Mouse (Mus musculus): ENCODE results near the gene Lrch1.

The Lrch1 gene

DNA sequence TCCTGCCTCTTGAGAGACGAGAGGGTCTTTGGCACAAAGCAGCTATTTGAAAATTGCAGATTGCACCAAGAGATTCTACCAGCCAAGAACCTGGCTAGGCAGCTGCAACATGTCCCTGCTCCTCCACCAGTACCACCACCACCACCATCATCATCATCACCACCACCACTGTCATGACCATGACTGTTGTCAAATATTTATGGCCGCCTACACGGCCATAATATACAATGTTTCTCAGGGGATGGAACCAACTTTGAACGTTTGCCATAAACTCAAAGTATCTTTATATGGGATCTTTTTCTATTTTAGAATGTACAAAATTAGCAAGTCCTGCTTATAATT lies 93.9 kb downstream of the Lrch1 start:
- Histone ChIP-seq H3K9me3 (ENCODE audit: low read length) (peaks cover 12% of the 10 kb centered on the region), H3K27me3 (ENCODE audit: insufficient read depth, low read length) (no peaks in the 10 kb centered on the region), H3K4me1 (replicated peaks; ENCODE audit: low read depth, low read length) (peaks cover 8% of the 10 kb centered on the region), H3K4me3 (replicated peaks; ENCODE audit: low read length) (no peak overlapping the region), H3K36me3 (ENCODE audit: insufficient read depth, low read length) (peaks cover 9% of the 10 kb centered on the region; the same call in 1 of the 2 replicates)
- TF ChIP-seq POU5F1 (IDR thresholded peaks at IDR 0.05; ENCODE audit: borderline replicate concordance, low read length) = no peak
- no peak for TF ChIP-seq CTCF (conservative IDR thresholded peaks at IDR 0.05; ENCODE audit: low read length)

DNA sequence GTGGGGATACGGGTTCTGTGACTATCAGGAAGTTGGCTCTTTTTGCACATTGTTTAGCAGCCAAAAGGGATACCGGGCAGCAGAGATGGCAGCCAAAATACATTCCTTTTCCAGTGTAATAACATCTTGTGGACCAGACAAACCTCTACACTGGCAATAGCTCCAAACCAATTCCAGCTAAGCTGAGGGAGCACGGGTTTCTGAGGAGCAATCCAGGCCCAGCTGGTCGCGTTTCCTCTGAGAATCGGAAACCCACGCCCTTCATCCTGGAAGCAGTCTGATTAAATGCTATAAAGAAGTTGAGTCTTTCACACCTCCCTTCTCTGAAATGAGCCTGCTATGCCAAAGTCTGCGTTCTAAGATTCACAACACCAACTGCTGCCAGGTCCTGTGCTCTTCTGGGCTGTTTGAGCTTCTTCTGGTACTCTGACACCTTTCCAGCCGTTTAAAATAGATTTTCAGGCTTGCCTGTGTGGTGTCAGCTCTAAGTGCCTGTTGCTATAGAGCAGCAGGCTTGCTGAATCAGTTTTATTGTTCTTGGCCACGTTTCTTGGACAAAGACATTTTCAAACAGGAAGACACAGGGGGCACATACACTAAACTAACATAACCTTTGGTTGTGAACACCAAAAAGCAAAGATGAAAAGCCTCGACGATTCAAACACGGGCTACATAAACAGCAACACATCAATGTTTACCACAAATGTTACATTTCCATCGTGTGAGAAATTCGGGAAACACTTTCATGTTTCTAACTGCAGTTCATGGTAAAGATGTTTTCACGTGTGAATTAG lies 94.5 kb downstream of the Lrch1 start:
- TF ChIP-seq NANOG (IDR thresholded peaks at IDR 0.05; ENCODE audit: borderline replicate concordance, low read length) (no peak), CTCF (conservative IDR thresholded peaks at IDR 0.05; ENCODE audit: low read length) (no peak), POU5F1 (IDR thresholded peaks at IDR 0.05; ENCODE audit: borderline replicate concordance, low read length) (no peak)
- Histone ChIP-seq H3K36me3 (ENCODE audit: insufficient read depth, low read length) (peaks cover 9% of the 10 kb centered on the region; the same call in 1 of the 2 replicates), H3K9me3 (ENCODE audit: low read length) (peaks cover 18% of the 10 kb centered on the region), H3K4me1 (replicated peaks; ENCODE audit: low read depth, low read length) (peaks cover 8% of the 10 kb centered on the region), H3K4me3 (replicated peaks; ENCODE audit: low read length) (no peak overlapping the region), H3K27me3 (ENCODE audit: insufficient read depth, low read length) (no peaks in the 10 kb centered on the region)

DNA sequence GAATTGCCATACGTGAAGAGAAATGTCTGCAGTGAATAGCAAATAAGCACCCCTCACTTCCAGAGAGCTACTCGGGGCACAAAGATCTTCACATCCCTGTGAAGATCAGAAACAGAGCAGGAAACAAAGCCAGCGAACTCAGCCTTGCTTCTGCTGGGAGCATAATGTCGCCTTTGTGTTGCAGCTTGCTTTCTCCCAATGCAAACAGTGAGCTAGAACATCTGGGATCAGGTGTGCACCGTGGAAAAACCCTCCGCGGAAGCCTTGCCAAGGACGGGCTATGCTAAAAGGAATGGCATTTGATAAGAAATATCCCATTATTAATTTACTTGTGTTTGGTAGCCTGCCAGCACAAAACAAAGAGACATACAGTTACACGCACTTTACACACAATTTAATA lies 95.8 kb downstream of the Lrch1 start:
- H3K36me3 ChIP-seq (ENCODE audit: insufficient read depth, low read length) = peaks cover 9% of the 10 kb centered on the region; the same call in 1 of the 2 replicates
- no peaks in the 10 kb centered on the region for H3K27me3 ChIP-seq (ENCODE audit: insufficient read depth, low read length)
- no peak overlapping the region for H3K4me3 ChIP-seq (replicated peaks; ENCODE audit: low read length)
- H3K9me3 ChIP-seq (ENCODE audit: low read length) = peaks cover 21% of the 10 kb centered on the region
- no peak for TF ChIP-seq NANOG (IDR thresholded peaks at IDR 0.05; ENCODE audit: borderline replicate concordance, low read length)
- no peak for TF ChIP-seq POU5F1 (IDR thresholded peaks at IDR 0.05; ENCODE audit: borderline replicate concordance, low read length)
- TF ChIP-seq CTCF (conservative IDR thresholded peaks at IDR 0.05; ENCODE audit: low read length) = no peak
- peaks cover 8% of the 10 kb centered on the region for H3K4me1 ChIP-seq (replicated peaks; ENCODE audit: low read depth, low read length)

DNA sequence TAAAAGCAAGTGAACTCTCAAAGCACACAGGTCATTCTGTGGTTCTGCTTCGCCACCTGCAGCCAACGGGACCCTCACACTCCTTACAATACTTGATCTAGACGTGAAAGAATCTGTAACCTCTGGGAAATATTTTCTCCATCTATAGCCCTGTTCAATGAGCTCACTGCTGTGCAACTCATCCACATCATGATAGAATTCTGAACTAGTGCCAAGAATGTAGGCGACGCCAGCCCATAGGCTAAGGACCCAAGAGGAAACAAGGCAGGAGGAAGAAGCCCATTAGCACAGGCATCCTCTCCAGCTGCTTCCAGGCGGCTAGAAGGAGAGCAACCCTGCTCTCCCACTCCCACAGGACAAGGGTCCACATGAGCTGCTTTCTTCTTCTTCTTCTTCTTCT lies 98.7 kb downstream of the Lrch1 start:
- Histone ChIP-seq H3K27me3 (ENCODE audit: insufficient read depth, low read length) (no peaks in the 10 kb centered on the region), H3K4me3 (replicated peaks; ENCODE audit: low read length) (no peak overlapping the region), H3K4me1 (replicated peaks; ENCODE audit: low read depth, low read length) (peaks cover 15% of the 10 kb centered on the region), H3K36me3 (ENCODE audit: insufficient read depth, low read length) (peaks cover 9% of the 10 kb centered on the region; the same call in 1 of the 2 replicates), H3K9me3 (ENCODE audit: low read length) (peaks cover 21% of the 10 kb centered on the region)
- TF ChIP-seq NANOG (IDR thresholded peaks at IDR 0.05; ENCODE audit: borderline replicate concordance, low read length) = no peak
- TF ChIP-seq CTCF (conservative IDR thresholded peaks at IDR 0.05; ENCODE audit: low read length) = no peak
- no peak for TF ChIP-seq POU5F1 (IDR thresholded peaks at IDR 0.05; ENCODE audit: borderline replicate concordance, low read length)

GRCm38 (mm10) chr14:74848224-74848623 lies 99.5 kb downstream of the Lrch1 start:
- Histone ChIP-seq H3K4me1 (replicated peaks; ENCODE audit: low read depth, low read length) (peaks cover 12% of the 10 kb centered on the region), H3K36me3 (ENCODE audit: insufficient read depth, low read length) (peaks cover 9% of the 10 kb centered on the region; the same call in 1 of the 2 replicates), H3K4me3 (replicated peaks; ENCODE audit: low read length) (no peak overlapping the region), H3K27me3 (ENCODE audit: insufficient read depth, low read length) (no peaks in the 10 kb centered on the region), H3K9me3 (ENCODE audit: low read length) (peaks cover 21% of the 10 kb centered on the region)
- no peak for TF ChIP-seq POU5F1 (IDR thresholded peaks at IDR 0.05; ENCODE audit: borderline replicate concordance, low read length)
- no peak for TF ChIP-seq CTCF (conservative IDR thresholded peaks at IDR 0.05; ENCODE audit: low read length)
- TF ChIP-seq NANOG (IDR thresholded peaks at IDR 0.05; ENCODE audit: borderline replicate concordance, low read length) = no peak

GRCm38 (mm10) chr14:74847311-74848133 lies 100.2 kb downstream of the Lrch1 start:
- peaks cover 6% of the 10 kb centered on the region for H3K4me1 ChIP-seq (replicated peaks; ENCODE audit: low read depth, low read length)
- H3K36me3 ChIP-seq (ENCODE audit: insufficient read depth, low read length) = peaks cover 9% of the 10 kb centered on the region; the same call in 1 of the 2 replicates
- H3K9me3 ChIP-seq (ENCODE audit: low read length) = peaks cover 21% of the 10 kb centered on the region
- TF ChIP-seq POU5F1 (IDR thresholded peaks at IDR 0.05; ENCODE audit: borderline replicate concordance, low read length) = no peak
- no peak for TF ChIP-seq CTCF (conservative IDR thresholded peaks at IDR 0.05; ENCODE audit: low read length)
- no peak for TF ChIP-seq NANOG (IDR thresholded peaks at IDR 0.05; ENCODE audit: borderline replicate concordance, low read length)
- no peaks in the 10 kb centered on the region for H3K27me3 ChIP-seq (ENCODE audit: insufficient read depth, low read length)
- H3K4me3 ChIP-seq (replicated peaks; ENCODE audit: low read length) = no peak overlapping the region

GRCm38 (mm10) chr14:74846668-74847067 lies 101.0 kb downstream of the Lrch1 start:
- Histone ChIP-seq H3K4me1 (replicated peaks; ENCODE audit: low read depth, low read length) (peaks cover 6% of the 10 kb centered on the region), H3K36me3 (ENCODE audit: insufficient read depth, low read length) (peaks cover 9% of the 10 kb centered on the region; the same call in 1 of the 2 replicates), H3K9me3 (ENCODE audit: low read length) (peaks cover 21% of the 10 kb centered on the region), H3K27me3 (ENCODE audit: insufficient read depth, low read length) (no peaks in the 10 kb centered on the region), H3K4me3 (replicated peaks; ENCODE audit: low read length) (no peak overlapping the region)
- no peak for TF ChIP-seq POU5F1 (IDR thresholded peaks at IDR 0.05; ENCODE audit: borderline replicate concordance, low read length)
- TF ChIP-seq CTCF (conservative IDR thresholded peaks at IDR 0.05; ENCODE audit: low read length) = no peak
- no peak for TF ChIP-seq NANOG (IDR thresholded peaks at IDR 0.05; ENCODE audit: borderline replicate concordance, low read length)

DNA sequence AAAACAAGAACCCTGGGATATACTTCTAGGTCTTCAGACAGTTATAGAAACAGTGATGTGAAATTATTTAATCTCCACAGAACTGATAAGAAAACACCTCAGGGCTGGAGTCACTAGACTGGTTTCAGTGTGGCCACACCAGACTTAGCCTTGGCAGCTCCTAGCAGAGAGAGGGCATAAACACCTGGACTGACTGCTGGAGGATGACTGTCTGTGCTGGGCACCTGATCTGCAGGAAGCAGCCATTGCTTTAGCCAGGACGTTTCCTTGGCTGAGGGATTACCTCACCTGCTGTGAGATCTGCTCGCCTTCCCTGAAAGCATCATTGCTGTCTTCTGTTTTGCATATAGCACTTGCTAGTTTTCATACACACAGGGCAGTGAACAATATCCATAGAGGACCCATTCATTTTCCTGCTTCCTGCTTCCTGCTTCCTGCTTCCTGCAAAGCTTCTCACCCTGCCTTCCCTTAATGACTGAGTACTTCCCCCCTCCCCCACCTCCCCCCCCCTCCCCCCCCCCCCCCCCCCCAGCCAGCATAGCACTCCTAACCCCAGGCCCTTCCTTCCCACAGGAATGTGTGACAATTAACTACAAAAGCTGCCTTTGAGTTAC lies 101.9 kb downstream of the Lrch1 start:
- H3K36me3 ChIP-seq (ENCODE audit: insufficient read depth, low read length) = peaks cover 9% of the 10 kb centered on the region; the same call in 1 of the 2 replicates
- TF ChIP-seq POU5F1 (IDR thresholded peaks at IDR 0.05; ENCODE audit: borderline replicate concordance, low read length) = no peak
- TF ChIP-seq NANOG (IDR thresholded peaks at IDR 0.05; ENCODE audit: borderline replicate concordance, low read length) = no peak
- TF ChIP-seq CTCF (conservative IDR thresholded peaks at IDR 0.05; ENCODE audit: low read length) = no peak
- H3K4me3 ChIP-seq (replicated peaks; ENCODE audit: low read length) = no peak overlapping the region
- H3K4me1 ChIP-seq (replicated peaks; ENCODE audit: low read depth, low read length) = peaks cover 6% of the 10 kb centered on the region
- H3K9me3 ChIP-seq (ENCODE audit: low read length) = peaks cover 21% of the 10 kb centered on the region
- no peaks in the 10 kb centered on the region for H3K27me3 ChIP-seq (ENCODE audit: insufficient read depth, low read length)

Measured in E14TG2a.4 (cell line).